Mouse (Mus musculus): Measurements from ENCODE around the gene Fam89a.

DNA sequence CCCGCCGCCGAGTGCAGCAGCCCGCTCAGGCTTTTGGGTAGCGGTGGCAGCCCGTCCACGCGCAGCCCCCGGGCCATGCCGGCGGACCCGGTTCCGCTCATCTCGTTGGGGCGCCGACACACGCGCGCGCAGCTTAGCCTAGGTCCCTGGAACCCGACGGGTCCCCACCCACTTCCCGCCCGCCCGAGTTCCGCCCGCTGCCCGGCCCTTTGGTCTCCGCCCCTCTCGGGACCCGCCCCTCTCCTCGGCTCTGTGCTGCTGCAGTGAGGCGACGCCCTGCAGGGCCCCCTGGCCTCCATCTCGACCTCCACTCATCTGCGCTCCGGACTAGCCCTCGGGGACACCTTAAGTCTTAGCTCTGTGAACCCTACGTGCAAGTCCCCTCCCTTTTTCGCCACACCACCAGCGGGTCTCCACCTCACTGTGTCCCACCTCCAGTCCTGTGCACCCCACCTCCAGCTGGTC, at the start of gene Fam89a:
- TF ChIP-seq CTCF (IDR thresholded peaks at IDR 0.05; ENCODE audit: low read depth) (no peak), EP300 (IDR thresholded peaks at IDR 0.05; ENCODE audit: low read depth) (no peak)
